Mouse (Mus musculus) megakaryocyte, embryonic 14.5 days (primary cell): Measurements from ENCODE around the gene Caml.

Source experiments
- FLI1 ChIP-seq: IDR thresholded peaks from 2 replicates; pipeline ENCODE4 v1.6.1; 2012; ENCODE audit warnings: low read length, inconsistent platforms, mixed read lengths
- GATA1 ChIP-seq: IDR thresholded peaks from 3 replicates; pipeline ENCODE4 v1.6.1; 2012; ENCODE audit warnings: mixed read lengths, low read length, inconsistent platforms, borderline replicate concordance

GRCm38 (mm10) chr13:55578086-55578485 lies 44.7 kb upstream of the Caml start:
- TF ChIP-seq FLI1 (no peak), GATA1 (no peak)
